21 mouse cellular contexts compared by ENCODE assay signal in the genomic region with DNA sequence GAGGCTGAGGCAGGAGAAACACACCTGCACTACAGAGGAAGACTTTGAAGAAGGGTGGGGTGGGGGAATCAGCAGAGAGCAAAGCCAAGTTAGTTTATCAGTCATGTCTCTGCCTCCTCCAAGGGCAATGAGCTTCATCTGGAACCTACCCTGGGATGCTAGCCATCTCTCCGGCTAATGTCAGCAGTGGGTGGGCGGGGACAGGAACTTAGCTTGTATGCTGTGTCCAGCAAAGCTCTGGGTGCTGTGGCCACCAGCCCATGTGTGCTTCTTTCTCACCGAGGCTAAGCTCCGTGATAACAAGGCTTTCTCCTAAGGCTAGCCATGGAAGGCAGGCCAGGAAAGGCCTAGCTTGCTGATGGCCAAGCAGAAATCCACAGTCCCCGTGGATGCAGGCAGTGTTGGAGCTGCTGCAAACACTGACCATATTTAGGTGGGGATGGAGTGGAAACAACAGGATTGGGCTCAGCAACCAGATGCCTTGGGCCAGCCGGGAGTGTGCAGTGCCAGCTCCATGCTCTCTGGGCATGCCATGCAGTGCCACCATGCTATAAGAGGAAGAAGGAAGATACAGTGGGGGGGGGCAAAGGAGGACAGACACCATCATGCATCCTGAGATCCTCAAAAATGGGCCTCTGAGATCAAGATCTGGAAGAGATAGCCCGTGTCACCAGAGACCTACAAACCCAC.
"Had no signal": no experiment of that assay in that cellular context is flagged by ENCODE, and none has a peak within 500 bp of the region (broad histone marks: within the 10 kb centered on the region; RNA-seq: fewer than 3 reads in every experiment).

No protein-coding gene starts in this region.

- H3K4me3 ChIP-seq: kidney, embryonic 15.5 days; limb, embryonic 10.5 days; limb, embryonic 13.5 days; liver, embryonic 12.5 days; liver, embryonic 15.5 days; midbrain, embryonic 10.5 days; midbrain, embryonic 13.5 days had no signal

- H3K9me3 ChIP-seq: kidney, embryonic 15.5 days; limb, embryonic 10.5 days; limb, embryonic 13.5 days; liver, embryonic 12.5 days; liver, embryonic 15.5 days; midbrain, embryonic 10.5 days; midbrain, embryonic 13.5 days had no signal

- H3K27me3 ChIP-seq: kidney, embryonic 15.5 days; limb, embryonic 13.5 days; liver, embryonic 12.5 days; liver, embryonic 15.5 days; midbrain, embryonic 13.5 days had no signal

- DNase-seq: kidney, adult 11 months; kidney, adult 8-10 months; kidney, postnatal 10 days; kidney, postnatal 36 days; layer of hippocampus, postnatal 36 days; liver; lung, adult 18-20 months; lung, postnatal 4 days; right cerebral cortex, adult 18-20 months; right cerebral cortex, postnatal 14 days; right cerebral cortex, postnatal 4 days; thymus, adult 2 months; thymus, postnatal 14 days; thymus, postnatal 4 days had no signal

- H3K36me3 ChIP-seq: kidney, embryonic 15.5 days; limb, embryonic 10.5 days; limb, embryonic 13.5 days; liver, embryonic 12.5 days; liver, embryonic 15.5 days; midbrain, embryonic 13.5 days had no signal

- ATAC-seq: liver, embryonic 12.5 days; midbrain, embryonic 13.5 days had no signal

- H3K4me1 ChIP-seq: limb, embryonic 10.5 days; liver, embryonic 12.5 days; liver, embryonic 15.5 days had no signal
